Mouse (Mus musculus) CH12.LX (cell line): ENCODE measurements around the gene 1700024P04Rik. TPM values are rescaled to one million over a fixed set of nuclear protein-coding genes. Genes with fewer than 3 reads are reported as not detected.

ENCODE experiments used
- DNase-seq: peaks from one replicate; pipeline ENCODE4 v3.0.0-alpha.2; 2013; ENCODE audit errors: extremely low read depth
- H3K27ac ChIP-seq: 2 replicates; pipeline ENCODE4 v1.5.1; 2012; ENCODE audit warnings: low read depth, mild to moderate bottlenecking, control low read depth, moderate library complexity; ENCODE audit not compliant: insufficient read depth
- H3K27me3 ChIP-seq: replicated peaks from 2 replicates; pipeline ENCODE3; 2012; ENCODE audit warnings: inconsistent platforms
- H3K36me3 ChIP-seq, 2 experiments: replicated peaks in 1 of 2; 2 replicates each; pipeline versions ENCODE3 to v1.6.1; 2012; ENCODE audit warnings: inconsistent platforms in 1 of 2, low read length in 1 of 2, mild to moderate bottlenecking in 1 of 2, mixed read lengths in 1 of 2, moderate library complexity in 1 of 2; ENCODE audit not compliant: control insufficient read depth in 1 of 2, insufficient read depth in 1 of 2
- H3K4me1 ChIP-seq, 2 experiments: 2 replicates each; pipeline ENCODE4 v1.6.1; 2012; ENCODE audit warnings: inconsistent platforms in 1 of 2, moderate library complexity in 1 of 2; ENCODE audit not compliant: insufficient read depth in 2 of 2, control insufficient read depth in 1 of 2
- H3K4me2 ChIP-seq: 2 replicates; pipeline ENCODE4 v1.6.1; 2012; ENCODE audit warnings: low read depth, mild to moderate bottlenecking, control low read depth; ENCODE audit not compliant: poor library complexity, insufficient read depth, severe bottlenecking
- H3K4me3 ChIP-seq, 3 experiments: fragments of 150-350 bp in 1 of 3; sonication (generic) in 1 of 3; replicated peaks in 1 of 3; 2 replicates each; pipeline versions ENCODE3 to v1.5.1; 2011 to 2012; ENCODE audit warnings: low read depth in 2 of 3, low read length in 2 of 3, mild to moderate bottlenecking in 2 of 3, moderate library complexity in 2 of 3, control low read depth in 1 of 3, improper control_type of control experiment in 1 of 3, inconsistent platforms in 1 of 3, mixed read lengths in 1 of 3; ENCODE audit not compliant: poor library complexity in 1 of 3
- H3K79me2 ChIP-seq: replicated peaks from 2 replicates; pipeline ENCODE4 v1.6.1; 2012; ENCODE audit warnings: mild to moderate bottlenecking, moderate library complexity; ENCODE audit not compliant: control insufficient read depth, poor library complexity, insufficient read depth, severe bottlenecking; ENCODE audit errors: extremely low read depth
- H3K9ac ChIP-seq: 2 replicates; pipeline ENCODE4 v1.6.1; 2012; ENCODE audit warnings: low read depth, mild to moderate bottlenecking, control low read depth, moderate library complexity; ENCODE audit not compliant: insufficient read depth
- H3K9me3 ChIP-seq: replicated peaks from 2 replicates; pipeline ENCODE3; 2012; ENCODE audit warnings: low read length, inconsistent platforms, mixed read lengths
- CHD1 ChIP-seq: IDR thresholded peaks from 2 replicates; pipeline ENCODE4 v1.6.1; 2012; ENCODE audit warnings: low read depth, low read length, improper control_type of control experiment, inconsistent platforms
- CHD2 ChIP-seq: IDR thresholded peaks from 2 replicates; pipeline ENCODE4 v1.6.1; 2011; ENCODE audit warnings: low read length, improper control_type of control experiment
- E2F4 ChIP-seq: IDR thresholded peaks from 2 replicates; pipeline ENCODE4 v1.6.1; 2011; ENCODE audit warnings: low read depth, low read length, improper control_type of control experiment; ENCODE audit not compliant: insufficient replicate concordance
- ELF1 ChIP-seq: IDR thresholded peaks from 2 replicates; pipeline ENCODE4 v1.6.1; 2014; ENCODE audit warnings: low read depth, mild to moderate bottlenecking, inconsistent platforms, low read length, improper control_type of control experiment
- ETS1 ChIP-seq: conservative IDR thresholded peaks from 2 replicates; pipeline ENCODE4 v1.6.1; 2012; ENCODE audit warnings: low read depth, mild to moderate bottlenecking, inconsistent platforms, low read length, improper control_type of control experiment, moderate library complexity
- GABPA ChIP-seq: IDR thresholded peaks from 2 replicates; pipeline ENCODE4 v1.6.1; 2012; ENCODE audit warnings: low read depth, low read length, improper control_type of control experiment, inconsistent platforms; ENCODE audit not compliant: insufficient replicate concordance
- HCFC1 ChIP-seq: IDR thresholded peaks from 2 replicates; pipeline ENCODE4 v1.6.1; 2012; ENCODE audit warnings: low read depth, mild to moderate bottlenecking, inconsistent platforms, low read length, improper control_type of control experiment
- IRF4 ChIP-seq: IDR thresholded peaks from 2 replicates; pipeline ENCODE4 v1.6.1; 2014; ENCODE audit warnings: low read depth, mild to moderate bottlenecking, inconsistent platforms, low read length, improper control_type of control experiment
- JUN ChIP-seq: IDR thresholded peaks from 2 replicates; pipeline ENCODE4 v1.6.1; 2011; ENCODE audit warnings: low read depth, mild to moderate bottlenecking, low read length, improper control_type of control experiment, moderate library complexity; ENCODE audit not compliant: insufficient read depth
- KAT2A ChIP-seq: IDR thresholded peaks from 2 replicates; pipeline ENCODE4 v1.6.1; 2012; ENCODE audit warnings: low read length, improper control_type of control experiment, inconsistent platforms; ENCODE audit not compliant: insufficient replicate concordance
- MAFK ChIP-seq: IDR thresholded peaks from 2 replicates; pipeline ENCODE4 v1.6.1; 2011; ENCODE audit warnings: low read length, improper control_type of control experiment; ENCODE audit not compliant: insufficient replicate concordance
- MAZ ChIP-seq: IDR thresholded peaks from 2 replicates; pipeline ENCODE4 v1.6.1; 2012; ENCODE audit warnings: low read depth, mild to moderate bottlenecking, inconsistent platforms, low read length, improper control_type of control experiment, moderate library complexity
- MEF2A ChIP-seq: IDR thresholded peaks from 2 replicates; pipeline ENCODE4 v1.6.1; 2014; ENCODE audit warnings: low read depth, mild to moderate bottlenecking, inconsistent platforms, low read length, improper control_type of control experiment, borderline replicate concordance
- MXI1 ChIP-seq: IDR thresholded peaks from 2 replicates; pipeline ENCODE4 v1.6.1; 2011; ENCODE audit warnings: mild to moderate bottlenecking, low read depth, low read length, improper control_type of control experiment
- MYC ChIP-seq: IDR thresholded peaks from 2 replicates; pipeline ENCODE4 v1.6.1; 2011; ENCODE audit warnings: low read depth, mild to moderate bottlenecking, improper control_type of control experiment, low read length
- POLR2A ChIP-seq: IDR thresholded peaks from 2 replicates; pipeline ENCODE4 v1.6.1; 2011; ENCODE audit warnings: low read depth, mild to moderate bottlenecking, improper control_type of control experiment, low read length
- RAD21 ChIP-seq: IDR thresholded peaks from 2 replicates; pipeline ENCODE4 v1.6.1; 2011; ENCODE audit warnings: low read depth, mild to moderate bottlenecking, low read length, improper control_type of control experiment, moderate library complexity
- RCOR1 ChIP-seq: conservative IDR thresholded peaks from 2 replicates; pipeline ENCODE4 v1.6.1; 2012; ENCODE audit warnings: low read depth, mild to moderate bottlenecking, inconsistent platforms, low read length, improper control_type of control experiment
- SIN3A ChIP-seq: IDR thresholded peaks from 2 replicates; pipeline ENCODE4 v1.6.1; 2012; ENCODE audit warnings: low read length, improper control_type of control experiment, inconsistent platforms
- SMC3 ChIP-seq: IDR thresholded peaks from 2 replicates; pipeline ENCODE4 v1.6.1; 2011; ENCODE audit warnings: low read depth, low read length, improper control_type of control experiment
- TBP ChIP-seq: conservative IDR thresholded peaks from 2 replicates; pipeline ENCODE4 v1.6.1; 2011; ENCODE audit warnings: low read depth, low read length, improper control_type of control experiment
- TCF12 ChIP-seq: IDR thresholded peaks from 2 replicates; pipeline ENCODE4 v1.6.1; 2014; ENCODE audit warnings: low read depth, mild to moderate bottlenecking, inconsistent platforms, low read length, improper control_type of control experiment
- UBTF ChIP-seq: IDR thresholded peaks from 2 replicates; pipeline ENCODE4 v1.6.1; 2012; ENCODE audit warnings: low read depth, mild to moderate bottlenecking, inconsistent platforms, low read length, improper control_type of control experiment, moderate library complexity
- USF1 ChIP-seq: IDR thresholded peaks from 2 replicates; pipeline ENCODE4 v1.6.1; 2014; ENCODE audit warnings: low read depth, mild to moderate bottlenecking, inconsistent platforms, low read length, improper control_type of control experiment
- USF2 ChIP-seq: conservative IDR thresholded peaks from 2 replicates; pipeline ENCODE4 v1.6.1; 2011; ENCODE audit warnings: low read depth, low read length, improper control_type of control experiment
- ZC3H11A ChIP-seq: IDR thresholded peaks from 2 replicates; pipeline ENCODE4 v1.6.1; 2012; ENCODE audit warnings: low read depth, mild to moderate bottlenecking, inconsistent platforms, low read length, improper control_type of control experiment
- ZNF384 ChIP-seq: IDR thresholded peaks from 2 replicates; pipeline ENCODE4 v1.6.1; 2012; ENCODE audit warnings: low read depth, low read length, improper control_type of control experiment, inconsistent platforms
- dilution Hi-C: fragments of 300-500 bp; cut with MboI; formaldehyde crosslinking; loops from 2 replicates; pipeline ENCODE4 v1.14.3; 2020; ENCODE audit warnings: low sequenced_read_pairs; ENCODE audit not compliant: extremely low pct_unique_long_range_greater_than_20kb, extremely low pct_ligation_motif_present
- in situ Hi-C: fragments of 300-500 bp; cut with MboI; formaldehyde crosslinking; loops from 3 replicates; pipeline ENCODE4 v1.14.3; 2019; ENCODE audit warnings: low sequenced_read_pairs, low pct_ligation_motif_present, low pct_unique_long_range_greater_than_20kb, mixed read lengths
- polyA plus RNA-seq: library from polyadenylated mRNA; unstranded; fragments of >175 nt; gene quantifications from 2 replicates; pipeline ENCODE4 v1.2.1, GENCODE M21; 2012; ENCODE audit warnings: low read depth; ENCODE audit not compliant: insufficient read length
- total RNA-seq, 2 experiments: library from RNA; depleted of rRNA; stranded (reverse); fragments of 300-350 nt in 1 of 2; fragments of >200 nt in 1 of 2; gene quantifications; 2 replicates each; pipeline ENCODE4 v1.2.3; 2012 to 2014

Gene 1700024P04Rik
- total and polyA plus RNA-seq, 3 experiments, result not detected

DNA sequence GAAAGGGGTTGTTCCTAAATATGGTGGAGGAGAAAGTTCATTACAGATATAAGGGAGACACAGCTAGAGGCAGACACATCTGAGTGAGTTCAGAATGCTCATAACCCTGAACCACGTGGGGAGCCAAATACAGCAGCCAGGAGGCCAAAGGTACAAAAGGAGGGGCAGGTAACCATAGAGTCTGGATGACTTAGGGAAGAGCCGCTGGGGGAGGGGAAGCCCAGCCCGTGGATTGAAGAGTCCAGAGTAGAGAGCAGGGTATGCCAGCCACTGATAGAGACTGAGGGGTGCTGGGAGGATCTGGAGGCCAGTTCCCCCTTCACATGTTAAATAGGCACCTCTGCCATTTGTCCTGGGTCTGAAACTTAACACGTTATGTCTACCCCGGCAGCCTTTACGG is 28.7 kb downstream of the 1700024P04Rik start:
- Histone ChIP-seq H3K4me2 (no peak overlapping the region), H3K4me1 (peaks cover 0 to 8% of the 10 kb centered on the region in 2 experiments; a peak in 2 of 4 replicates), H3K79me2 (no peaks in the 10 kb centered on the region), H3K27me3 (no peaks in the 10 kb centered on the region), H3K9me3 (no peaks in the 10 kb centered on the region), H3K27ac (no peak overlapping the region), H3K36me3 (no peaks in the 10 kb centered on the region), H3K4me3 (no peak overlapping the region)
- in situ Hi-C loops, result no loop called here
- DNase-seq, result no peak
- no peak for TF ChIP-seq POLR2A
- TF ChIP-seq CHD2, result no peak
- TF ChIP-seq ETS1, result no peak
- TF ChIP-seq E2F4, result no peak
- no peak for TF ChIP-seq IRF4
- TF ChIP-seq SMC3, result no peak
- no peak for TF ChIP-seq USF1
- no peak for TF ChIP-seq USF2
- no peak for TF ChIP-seq MYC
- no peak for TF ChIP-seq ZNF384
- no peak for TF ChIP-seq SIN3A
- no peak for TF ChIP-seq TBP
- TF ChIP-seq GABPA, result no peak
- no peak for TF ChIP-seq MXI1
- no peak for TF ChIP-seq KAT2A
- TF ChIP-seq JUN, result no peak
- TF ChIP-seq HCFC1, result no peak
- no peak for TF ChIP-seq MEF2A
- TF ChIP-seq, all 38 proteins: peak for 0
- H3K9ac ChIP-seq, result no peak overlapping the region
- dilution Hi-C loops, result no loop called here

DNA sequence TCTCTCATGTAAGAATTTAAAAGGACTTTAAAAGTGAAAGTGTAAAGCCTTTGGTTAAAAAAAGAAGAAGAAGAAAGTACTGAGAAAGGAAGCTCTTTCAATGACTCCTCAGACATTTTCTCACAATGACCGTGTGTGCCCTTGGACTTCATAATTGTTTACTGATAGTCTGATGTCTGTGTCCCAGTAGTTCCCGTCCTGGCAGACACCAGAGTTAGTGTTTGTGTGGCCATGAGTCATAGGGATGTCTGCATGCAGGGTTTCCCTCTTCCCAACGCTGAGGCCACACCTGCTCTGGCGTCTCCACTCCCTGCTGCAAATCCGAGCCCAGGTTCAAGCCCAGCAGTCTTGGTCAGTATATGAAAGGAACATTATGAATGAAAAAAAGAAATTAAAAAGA is 29.1 kb downstream of the 1700024P04Rik start:
- no peak overlapping the region for H3K9ac ChIP-seq
- no peak for DNase-seq
- H3K4me2 ChIP-seq, result no peak overlapping the region
- in situ Hi-C loops, result no loop called here
- TF ChIP-seq RCOR1, result no peak
- TF ChIP-seq UBTF, result no peak
- TF ChIP-seq MEF2A, result no peak
- no peak for TF ChIP-seq MXI1
- TF ChIP-seq IRF4, result no peak
- no peak for TF ChIP-seq E2F4
- no peak for TF ChIP-seq ZNF384
- no peak for TF ChIP-seq CHD1
- no peak for TF ChIP-seq ELF1
- no peak for TF ChIP-seq MYC
- TF ChIP-seq TCF12, result no peak
- TF ChIP-seq RAD21, result no peak
- no peak for TF ChIP-seq ZC3H11A
- TF ChIP-seq MAFK, result no peak
- no peak for TF ChIP-seq KAT2A
- TF ChIP-seq MAZ, result no peak
- no peak for TF ChIP-seq JUN
- TF ChIP-seq TBP, result no peak
- no peak for TF ChIP-seq USF1
- no peaks in the 10 kb centered on the region for H3K9me3 ChIP-seq
- H3K36me3 ChIP-seq, result no peaks in the 10 kb centered on the region
- H3K4me1 ChIP-seq, result peaks cover 0 to 8% of the 10 kb centered on the region in 2 experiments; a peak in 2 of 4 replicates
- H3K27ac ChIP-seq, result no peak overlapping the region
- H3K79me2 ChIP-seq, result no peaks in the 10 kb centered on the region
- no peaks in the 10 kb centered on the region for H3K27me3 ChIP-seq
- no peak overlapping the region for H3K4me3 ChIP-seq
- dilution Hi-C loops, result no loop called here
